Mouse (Mus musculus) limb, embryonic 14.5 days (tissue): ENCODE results near the gene Vwce. TPM values are rescaled to one million over a fixed set of nuclear protein-coding genes. Genes with fewer than 3 reads are reported as not detected.

Experiments
- ATAC-seq: fragments of 200-750 bp; cut with Nextera tagmentation; 2 replicates; pipeline ENCODE4 v1.8.0; 2017; ENCODE audit warnings: low read depth, moderate number of reproducible peaks, moderate TSS enrichment; ENCODE audit not compliant: low FRiP score
- DNase-seq: peaks from one replicate; pipeline ENCODE4 v3.0.0-alpha.2; 2015; ENCODE audit warnings: low spot score
- H3K27ac ChIP-seq: fragments of 300-500 bp; sonication (generic); replicated peaks from 2 replicates; pipeline ENCODE4 v1.5.1; 2014; ENCODE audit warnings: low read depth, mild to moderate bottlenecking, low read length, moderate library complexity, mixed read lengths
- H3K27me3 ChIP-seq: fragments of 300-500 bp; sonication (generic); 2 replicates; pipeline ENCODE4 v1.6.1; 2014; ENCODE audit warnings: low read length, mixed read lengths; ENCODE audit not compliant: control insufficient read depth, insufficient read depth
- H3K36me3 ChIP-seq: fragments of 300-500 bp; sonication (generic); 2 replicates; pipeline ENCODE4 v1.6.1; 2014; ENCODE audit warnings: mild to moderate bottlenecking, low read length, moderate library complexity, mixed read lengths; ENCODE audit not compliant: control insufficient read depth, insufficient read depth
- H3K4me1 ChIP-seq: fragments of 300-500 bp; sonication (generic); 2 replicates; pipeline ENCODE4 v1.6.1; 2014; ENCODE audit warnings: antibody characterized with exemption, low read length, mixed read lengths; ENCODE audit not compliant: control insufficient read depth, insufficient read depth
- H3K4me2 ChIP-seq: fragments of 300-500 bp; sonication (generic); replicated peaks from 2 replicates; pipeline ENCODE4 v1.6.1; 2014; ENCODE audit warnings: low read depth, mild to moderate bottlenecking, low read length, moderate library complexity; ENCODE audit not compliant: severe bottlenecking
- H3K4me3 ChIP-seq: fragments of 300-500 bp; sonication (generic); replicated peaks from 2 replicates; pipeline ENCODE4 v1.5.1; 2014; ENCODE audit warnings: low read length
- H3K9ac ChIP-seq: fragments of 300-500 bp; sonication (generic); 2 replicates; pipeline ENCODE4 v1.6.1; 2014; ENCODE audit warnings: mild to moderate bottlenecking, low read depth, low read length, moderate library complexity; ENCODE audit not compliant: severe bottlenecking
- H3K9me3 ChIP-seq: fragments of 300-500 bp; sonication (generic); 2 replicates; pipeline ENCODE4 v1.6.1; 2016; ENCODE audit warnings: low read length; ENCODE audit not compliant: control insufficient read depth
- POLR2A ChIP-seq: fragments of 200-500 bp; IDR thresholded peaks from 2 replicates; pipeline ENCODE4 v1.8.0; 2012; ENCODE audit warnings: inconsistent platforms, mild to moderate bottlenecking, moderate library complexity, borderline replicate concordance; ENCODE audit not compliant: insufficient read depth, insufficient read length; ENCODE audit errors: extremely low read depth
- WGBS: fragments of 180-500 bp; shearing (Covaris S2); extraction: QIAGEN DNeasy Blood & Tissue Kit; methylation state at CpG from one replicate; pipeline ENCODE4 v1.1.7; 2014; 5-methylcytosine and 5-hydroxymethylcytosine counted together
- polyA plus RNA-seq, 2 experiments: library from polyadenylated mRNA; depleted of rRNA in 1 of 2; stranded (reverse) in 1 of 2; unstranded in 1 of 2; fragments of >200 nt; fragmentation: Nextera tagmentation in 1 of 2; extraction: Ambion mirVana in 1 of 2; gene quantifications; 2 replicates each; pipeline versions ENCODE4 v1.2.1 to v1.2.3; 2012 to 2014

Vwce gene
- polyA plus RNA-seq, 2 experiments: 3.2 to 7.0 TPM

DNA sequence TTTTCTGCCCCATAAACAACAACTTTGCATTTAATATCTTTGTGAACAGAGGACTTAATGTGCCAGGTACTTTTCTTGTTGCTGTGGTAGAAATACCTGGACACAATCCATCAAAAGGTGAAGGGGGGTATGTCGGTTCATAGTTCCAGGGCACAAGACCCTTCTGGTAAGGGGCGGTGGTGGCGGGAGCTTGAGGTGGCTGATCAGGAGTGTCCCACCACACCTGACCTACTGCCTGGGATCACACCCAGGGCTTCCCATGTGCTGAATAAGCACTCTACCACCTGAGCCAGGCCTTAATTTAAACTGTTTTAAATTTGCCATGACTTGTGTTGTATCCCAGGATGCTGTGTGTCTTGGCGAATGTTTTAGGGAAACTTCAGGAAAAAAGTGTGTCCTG is 57.1 kb downstream of the Vwce start:
- Histone ChIP-seq H3K9me3 (no peaks in the 10 kb centered on the region), H3K27me3 (no peaks in the 10 kb centered on the region), H3K4me2 (no peak overlapping the region), H3K4me3 (no peak overlapping the region), H3K9ac (no peak overlapping the region), H3K36me3 (no peaks in the 10 kb centered on the region), H3K4me1 (peaks cover 22% of the 10 kb centered on the region; the same call in 1 of the 2 replicates), H3K27ac (no peak overlapping the region)
- TF ChIP-seq POLR2A: no peak
- ATAC-seq: no peak
- WGBS: 85% methylated on average over 4 of the region's 4 CpGs
- DNase-seq: no peak

GRCm38 (mm10) chr19:10691660-10692059 is 57.6 kb downstream of the Vwce start:
- 73% methylated on average over 3 of the region's 3 CpGs for WGBS
- H3K4me2 ChIP-seq: no peak overlapping the region
- no peak for ATAC-seq

DNA sequence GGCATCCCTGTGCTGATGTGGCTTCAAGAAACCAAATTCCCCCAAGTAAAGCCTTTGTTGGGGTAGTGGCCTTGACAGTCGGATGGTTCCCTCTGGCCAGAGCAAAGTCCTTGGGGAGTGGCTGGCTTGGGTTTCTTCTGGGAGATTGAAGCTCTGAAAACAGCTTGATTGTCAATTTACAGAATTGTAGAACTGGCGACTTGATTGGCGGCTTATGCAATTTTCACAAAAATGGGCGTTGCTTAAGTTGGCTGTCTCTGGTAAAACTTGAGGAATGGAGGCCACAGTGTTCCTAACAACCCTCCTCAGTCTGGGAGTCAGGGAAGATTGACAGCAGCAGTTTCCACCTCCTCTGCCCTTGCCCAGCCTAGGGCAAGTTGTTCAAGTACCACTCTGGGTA is 58.3 kb downstream of the Vwce start:
- Histone ChIP-seq H3K4me3 (no peak overlapping the region), H3K36me3 (no peaks in the 10 kb centered on the region), H3K9ac (no peak overlapping the region), H3K27ac (no peak overlapping the region), H3K27me3 (no peaks in the 10 kb centered on the region), H3K9me3 (no peaks in the 10 kb centered on the region), H3K4me2 (no peak overlapping the region), H3K4me1 (peaks cover 29% of the 10 kb centered on the region)
- TF ChIP-seq POLR2A: no peak
- ATAC-seq: no peak
- 87% methylated on average over 4 of the region's 4 CpGs for WGBS
- DNase-seq: no peak

More at GRCm38 (mm10) chr19:10691660-10692059, 57.6 kb downstream of the Vwce start:
- Histone ChIP-seq H3K27ac (no peak overlapping the region), H3K4me3 (no peak overlapping the region), H3K27me3 (no peaks in the 10 kb centered on the region), H3K36me3 (no peaks in the 10 kb centered on the region), H3K9me3 (no peaks in the 10 kb centered on the region), H3K4me1 (peaks cover 23% of the 10 kb centered on the region; the same call in 1 of the 2 replicates), H3K9ac (no peak overlapping the region)
- no peak for DNase-seq
- no peak for TF ChIP-seq POLR2A

DNA sequence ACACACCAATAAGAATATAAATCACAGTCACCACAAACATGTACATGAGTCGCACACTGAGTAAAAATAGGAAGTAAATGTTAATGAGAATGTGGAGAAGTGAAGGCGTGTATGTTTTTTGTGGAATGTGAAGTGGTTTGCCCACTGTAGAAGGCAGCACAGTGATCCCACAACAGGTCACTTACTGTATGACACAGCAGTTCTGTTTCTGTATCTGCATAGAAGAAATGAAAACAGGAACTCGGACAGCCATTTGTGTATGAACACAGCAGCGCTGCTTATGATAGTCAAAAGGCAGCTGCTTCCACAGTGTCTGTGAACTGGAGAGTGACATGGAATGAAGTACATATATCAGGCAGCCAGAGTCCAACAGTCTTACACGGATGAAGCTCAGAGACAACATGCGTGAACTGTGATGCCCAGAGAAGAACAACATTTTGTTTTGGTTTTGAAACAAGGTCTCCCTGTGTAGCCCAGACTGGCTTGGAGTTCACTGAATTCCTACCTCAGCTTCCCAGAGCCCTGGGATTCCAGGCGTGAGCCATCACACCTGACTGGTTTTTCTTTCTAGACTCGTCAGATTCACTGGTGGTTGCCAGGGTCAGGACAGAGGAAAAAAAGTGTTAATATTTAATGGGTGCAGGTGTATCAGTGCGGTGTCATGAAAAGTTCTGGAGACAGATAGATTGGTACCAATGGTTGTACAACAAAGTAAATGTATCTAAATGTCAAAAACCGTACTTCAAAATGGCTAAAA is 60.1 kb downstream of the Vwce start:
- no peak for TF ChIP-seq POLR2A
- H3K9ac ChIP-seq: no peak overlapping the region
- ATAC-seq (no peak), DNase-seq (no peak)
- H3K4me3 ChIP-seq: no peak overlapping the region
- H3K9me3 ChIP-seq: no peaks in the 10 kb centered on the region
- H3K36me3 ChIP-seq: no peaks in the 10 kb centered on the region
- no peak overlapping the region for H3K4me2 ChIP-seq
- no peaks in the 10 kb centered on the region for H3K27me3 ChIP-seq
- 90% methylated on average over 10 of the region's 10 CpGs for WGBS
- H3K27ac ChIP-seq: no peak overlapping the region
- peaks cover 31% of the 10 kb centered on the region for H3K4me1 ChIP-seq

GRCm38 (mm10) chr19:10695801-10696200 is 61.8 kb downstream of the Vwce start:
- Histone ChIP-seq H3K4me3 (no peak overlapping the region), H3K27ac (0 out of 2 replicates have a peak overlapping the region, but pooled peaks have one; percentile 13), H3K4me1 (peaks cover 18% of the 10 kb centered on the region), H3K9ac (peak overlapping the region; percentile 21), H3K9me3 (no peaks in the 10 kb centered on the region), H3K36me3 (no peaks in the 10 kb centered on the region), H3K27me3 (no peaks in the 10 kb centered on the region), H3K4me2 (no peak overlapping the region)
- no peak for TF ChIP-seq POLR2A
- DNase-seq (no peak), ATAC-seq (no peak)
- 73% methylated on average over 7 of the region's 7 CpGs for WGBS
